Mouse (Mus musculus) lung, embryonic 16.5 days (tissue): ENCODE measurements at regions not wholly inside any gene's neighbourhood (a gene's known extent, or its start where the extent isn't known, plus 50 kb on each side); places are given as distances from the start of the nearest gene placed in this dataset.

ENCODE experiments used
- ATAC-seq: fragments of 200-750 bp; cut with Nextera tagmentation; 2 replicates; pipeline ENCODE4 v1.8.0; 2017; ENCODE audit warnings: low read depth, mild to moderate bottlenecking, moderate library complexity
- H3K27ac ChIP-seq: fragments of 300-500 bp; sonication (generic); 2 replicates; pipeline ENCODE4 v1.5.1; 2014; ENCODE audit warnings: mild to moderate bottlenecking, control low read depth, low read length
- H3K27me3 ChIP-seq: fragments of 300-500 bp; sonication (generic); 2 replicates; pipeline ENCODE4 v1.6.1; 2014; ENCODE audit warnings: low read depth, low read length, mixed read lengths; ENCODE audit not compliant: control insufficient read depth, insufficient read depth
- H3K36me3 ChIP-seq: fragments of 300-500 bp; sonication (generic); 2 replicates; pipeline ENCODE4 v1.6.1; 2014; ENCODE audit warnings: low read length; ENCODE audit not compliant: control insufficient read depth, insufficient read depth
- H3K4me1 ChIP-seq: fragments of 300-500 bp; sonication (generic); replicated peaks from 2 replicates; pipeline ENCODE4 v1.6.1; 2014; ENCODE audit warnings: low read length, mixed read lengths; ENCODE audit not compliant: control insufficient read depth, insufficient read depth
- H3K4me2 ChIP-seq: fragments of 300-500 bp; sonication (generic); 2 replicates; pipeline ENCODE4 v1.6.1; 2014; ENCODE audit warnings: low read depth, low read length, control low read depth
- H3K4me3 ChIP-seq: fragments of 300-500 bp; sonication (generic); 2 replicates; pipeline ENCODE4 v1.5.1; 2014; ENCODE audit warnings: mild to moderate bottlenecking, low read length, control low read depth
- H3K9ac ChIP-seq: fragments of 300-500 bp; sonication (generic); 2 replicates; pipeline ENCODE4 v1.6.1; 2014; ENCODE audit warnings: low read length, control low read depth
- H3K9me3 ChIP-seq: fragments of 300-500 bp; sonication (generic); 2 replicates; pipeline ENCODE4 v1.6.1; 2016; ENCODE audit warnings: low read length; ENCODE audit not compliant: control insufficient read depth
- WGBS: fragments of 180-500 bp; shearing (Covaris S2); extraction: QIAGEN DNeasy Blood & Tissue Kit; methylation state at CpG from one replicate; pipeline ENCODE4 v1.1.7; 2014; 5-methylcytosine and 5-hydroxymethylcytosine counted together

DNA sequence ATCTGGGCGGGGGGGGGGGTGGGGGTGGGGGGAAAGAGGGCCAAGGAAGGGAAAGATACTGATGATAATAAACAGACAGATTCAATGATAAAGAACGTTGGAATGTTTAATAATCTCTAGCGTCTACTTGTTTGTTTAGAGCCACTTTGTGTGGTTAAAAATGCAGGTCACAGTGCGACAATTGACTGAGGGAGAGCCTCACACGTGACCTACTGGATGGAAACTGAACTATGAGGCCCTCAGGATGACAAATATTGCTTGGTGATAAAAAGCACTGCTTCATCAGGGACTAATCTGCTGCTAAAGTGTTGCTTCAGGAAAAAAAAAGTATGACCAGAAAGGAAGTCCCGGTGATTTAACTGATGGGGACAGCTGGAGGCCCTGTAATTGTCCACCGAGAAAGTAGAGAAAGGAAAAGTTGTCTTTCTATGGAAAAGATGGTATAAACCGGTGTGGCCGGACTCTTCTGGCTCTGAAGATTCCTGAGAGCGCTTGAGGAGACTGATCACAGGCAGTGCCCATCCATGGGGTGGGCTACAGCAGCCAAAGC, 269.3 kb downstream of the Foxo1 start:
- no peak for ATAC-seq
- H3K4me3 ChIP-seq = no peak overlapping the region
- H3K27me3 ChIP-seq = no peaks in the 10 kb centered on the region; the same call in 1 of the 2 replicates
- H3K27ac ChIP-seq = no peak overlapping the region
- no peak overlapping the region for H3K4me2 ChIP-seq
- H3K9ac ChIP-seq = no peak overlapping the region
- H3K9me3 ChIP-seq = no peaks in the 10 kb centered on the region
- H3K4me1 ChIP-seq = no peaks in the 10 kb centered on the region; the same call in 1 of the 2 replicates
- H3K36me3 ChIP-seq = no peaks in the 10 kb centered on the region
- WGBS = 64% methylated on average over 10 of the region's 10 CpGs

DNA sequence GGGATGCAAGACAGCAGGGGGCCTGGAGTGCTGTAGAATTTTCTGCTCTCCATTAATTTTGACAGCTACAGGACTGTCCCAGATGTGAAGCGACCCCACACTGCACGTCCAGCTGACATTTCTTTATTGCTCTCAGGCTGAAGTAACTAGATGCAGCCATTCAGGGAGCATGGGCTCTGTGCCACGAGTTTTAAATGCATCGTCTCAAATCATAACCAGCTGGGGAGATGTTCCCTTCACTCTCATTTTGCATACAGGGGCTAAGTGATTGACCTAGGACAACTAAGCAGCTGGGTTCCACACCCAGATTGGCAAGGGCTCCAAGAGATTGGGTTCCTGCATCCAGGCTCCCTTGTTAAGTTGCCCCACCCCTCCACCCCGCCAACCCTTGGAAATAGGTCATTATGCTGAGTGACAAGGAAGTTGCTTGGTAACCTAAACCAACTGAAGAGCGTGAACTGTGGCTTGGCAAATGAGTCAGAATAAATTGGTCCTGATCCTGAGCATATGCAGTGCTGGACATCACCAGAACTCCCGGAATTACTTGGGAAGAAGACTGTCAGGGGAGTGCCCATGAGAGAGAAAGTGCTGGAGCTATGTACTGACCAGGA, 267.4 kb downstream of the Foxo1 start:
- Histone ChIP-seq H3K4me3 (no peak overlapping the region), H3K9me3 (no peaks in the 10 kb centered on the region), H3K27me3 (no peaks in the 10 kb centered on the region; the same call in 1 of the 2 replicates), H3K4me1 (no peaks in the 10 kb centered on the region; the same call in 1 of the 2 replicates), H3K27ac (no peak overlapping the region), H3K36me3 (no peaks in the 10 kb centered on the region), H3K4me2 (no peak overlapping the region), H3K9ac (no peak overlapping the region)
- WGBS = 48% methylated on average over 7 of the region's 7 CpGs
- ATAC-seq = peak; percentile 89

DNA sequence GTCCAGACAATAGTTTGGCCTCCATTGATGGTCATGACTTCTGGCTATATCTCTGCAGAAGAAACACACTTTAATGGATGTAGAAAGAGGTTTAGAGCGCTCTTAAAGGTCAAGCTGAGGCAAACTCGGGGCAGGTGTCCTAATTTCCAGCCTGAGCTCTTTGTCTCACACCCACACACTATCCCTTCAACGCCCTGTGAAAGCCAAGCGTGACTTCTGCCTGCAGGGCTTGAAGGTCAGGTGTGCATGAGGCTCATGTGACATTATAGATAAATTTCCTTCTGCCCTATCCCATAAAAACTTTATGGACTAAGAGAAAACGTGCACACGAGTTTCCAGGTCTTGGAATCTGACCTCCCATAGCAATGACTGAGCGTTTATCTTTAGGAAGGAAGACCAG, 266.0 kb downstream of the Foxo1 start:
- Histone ChIP-seq H3K27me3 (no peaks in the 10 kb centered on the region; the same call in 1 of the 2 replicates), H3K9me3 (no peaks in the 10 kb centered on the region), H3K27ac (no peak overlapping the region), H3K4me2 (no peak overlapping the region), H3K36me3 (no peaks in the 10 kb centered on the region), H3K4me1 (peaks cover 3% of the 10 kb centered on the region), H3K9ac (no peak overlapping the region), H3K4me3 (no peak overlapping the region)
- 72% methylated on average over 7 of the region's 7 CpGs for WGBS
- ATAC-seq = no peak

DNA sequence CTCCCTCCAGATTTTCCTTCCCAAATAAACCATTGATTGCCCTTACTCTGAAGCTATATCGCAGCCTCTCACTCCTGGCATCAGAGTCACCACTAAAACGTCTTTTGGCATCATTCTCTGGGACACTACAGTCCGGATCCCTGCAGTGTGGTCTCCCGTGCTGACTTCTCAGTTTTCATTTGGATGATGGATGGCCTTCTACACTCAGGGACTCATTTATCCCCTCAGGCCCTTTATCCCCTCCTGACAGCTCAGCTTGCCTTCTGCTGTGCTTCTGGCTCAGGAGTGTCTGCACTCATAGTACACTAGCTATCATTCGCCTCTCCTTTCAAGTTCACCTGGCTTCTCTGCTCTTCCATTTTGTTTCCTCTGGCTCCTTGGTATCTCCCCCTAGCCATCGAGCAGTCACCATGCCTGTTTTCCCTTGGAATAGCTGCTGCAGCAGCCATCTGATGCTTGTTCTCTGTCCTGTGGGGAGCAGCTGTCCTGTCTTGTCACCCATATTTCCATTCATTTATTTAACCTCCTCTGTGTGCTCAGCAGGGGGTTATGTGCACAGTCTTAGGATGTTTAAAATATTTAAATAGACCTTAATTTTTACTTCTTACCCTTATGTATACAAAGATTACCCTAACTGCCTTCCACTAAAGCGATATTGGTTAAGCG, 263.7 kb downstream of the Foxo1 start:
- no peaks in the 10 kb centered on the region for H3K9me3 ChIP-seq
- ATAC-seq = no peak
- no peaks in the 10 kb centered on the region; the same call in 1 of the 2 replicates for H3K27me3 ChIP-seq
- no peak overlapping the region for H3K4me2 ChIP-seq
- no peak overlapping the region for H3K9ac ChIP-seq
- no peaks in the 10 kb centered on the region for H3K36me3 ChIP-seq
- H3K27ac ChIP-seq = no peak overlapping the region
- H3K4me3 ChIP-seq = no peak overlapping the region
- 51% methylated on average over 8 of the region's 8 CpGs for WGBS
- peaks cover 8% of the 10 kb centered on the region for H3K4me1 ChIP-seq

- Histone ChIP-seq H3K27me3 (no peaks in the 10 kb centered on the region; the same call in 1 of the 2 replicates), H3K9me3 (no peaks in the 10 kb centered on the region), H3K4me1 (peaks cover 8% of the 10 kb centered on the region), H3K4me3 (no peak overlapping the region), H3K36me3 (no peaks in the 10 kb centered on the region), H3K4me2 (no peak overlapping the region), H3K27ac (no peak overlapping the region), H3K9ac (no peak overlapping the region)
- WGBS = 88% methylated on average over 7 of the region's 7 CpGs
- ATAC-seq = no peak
Measured at GRCm38 (mm10) chr3:52530406-52530970, 262.4 kb downstream of the Foxo1 start.

DNA sequence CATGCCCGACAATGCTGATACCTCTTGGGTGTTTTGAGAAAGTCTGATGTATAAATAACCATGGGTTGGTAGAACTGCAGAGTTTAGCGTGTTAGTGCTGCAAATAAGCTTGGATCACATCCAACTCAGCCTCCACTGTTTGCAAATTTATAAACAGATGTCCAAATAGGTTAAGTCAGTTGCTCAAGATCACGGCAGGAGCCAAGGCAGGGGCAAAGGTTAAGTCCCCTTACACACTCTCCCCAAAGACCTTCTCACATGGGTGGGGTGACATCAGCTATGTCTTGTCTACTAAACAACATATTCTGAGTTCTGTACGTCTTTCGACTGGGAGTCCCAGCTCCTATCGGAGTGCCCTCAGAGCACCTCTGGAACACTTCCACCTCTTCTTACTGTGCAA, 261.0 kb downstream of the Foxo1 start:
- 49% methylated on average over 6 of the region's 6 CpGs for WGBS
- Histone ChIP-seq H3K27ac (no peak overlapping the region), H3K4me1 (peaks cover 8% of the 10 kb centered on the region), H3K27me3 (no peaks in the 10 kb centered on the region; the same call in 1 of the 2 replicates), H3K9ac (no peak overlapping the region), H3K9me3 (no peaks in the 10 kb centered on the region), H3K4me3 (no peak overlapping the region), H3K36me3 (no peaks in the 10 kb centered on the region), H3K4me2 (no peak overlapping the region)
- no peak; the same call in 1 of the 2 replicates for ATAC-seq

GRCm38 (mm10) chr3:52528521-52528920, 260.4 kb downstream of the Foxo1 start:
- no peak overlapping the region for H3K4me3 ChIP-seq
- H3K27ac ChIP-seq = no peak overlapping the region
- ATAC-seq = no peak
- H3K9me3 ChIP-seq = no peaks in the 10 kb centered on the region
- no peaks in the 10 kb centered on the region; the same call in 1 of the 2 replicates for H3K27me3 ChIP-seq
- no peak overlapping the region for H3K4me2 ChIP-seq
- no peak overlapping the region for H3K9ac ChIP-seq
- H3K4me1 ChIP-seq = peaks cover 8% of the 10 kb centered on the region
- WGBS = 76% methylated on average over 7 of the region's 7 CpGs
- no peaks in the 10 kb centered on the region for H3K36me3 ChIP-seq

GRCm38 (mm10) chr3:52527781-52528180, 259.6 kb downstream of the Foxo1 start:
- no peak overlapping the region for H3K4me2 ChIP-seq
- no peaks in the 10 kb centered on the region for H3K36me3 ChIP-seq
- H3K27me3 ChIP-seq = no peaks in the 10 kb centered on the region; the same call in 1 of the 2 replicates
- no peak overlapping the region for H3K9ac ChIP-seq
- ATAC-seq = no peak
- H3K27ac ChIP-seq = no peak overlapping the region
- WGBS = 45% methylated on average over 3 of the region's 3 CpGs
- H3K9me3 ChIP-seq = no peaks in the 10 kb centered on the region
- H3K4me3 ChIP-seq = no peak overlapping the region
- peaks cover 8% of the 10 kb centered on the region for H3K4me1 ChIP-seq

DNA sequence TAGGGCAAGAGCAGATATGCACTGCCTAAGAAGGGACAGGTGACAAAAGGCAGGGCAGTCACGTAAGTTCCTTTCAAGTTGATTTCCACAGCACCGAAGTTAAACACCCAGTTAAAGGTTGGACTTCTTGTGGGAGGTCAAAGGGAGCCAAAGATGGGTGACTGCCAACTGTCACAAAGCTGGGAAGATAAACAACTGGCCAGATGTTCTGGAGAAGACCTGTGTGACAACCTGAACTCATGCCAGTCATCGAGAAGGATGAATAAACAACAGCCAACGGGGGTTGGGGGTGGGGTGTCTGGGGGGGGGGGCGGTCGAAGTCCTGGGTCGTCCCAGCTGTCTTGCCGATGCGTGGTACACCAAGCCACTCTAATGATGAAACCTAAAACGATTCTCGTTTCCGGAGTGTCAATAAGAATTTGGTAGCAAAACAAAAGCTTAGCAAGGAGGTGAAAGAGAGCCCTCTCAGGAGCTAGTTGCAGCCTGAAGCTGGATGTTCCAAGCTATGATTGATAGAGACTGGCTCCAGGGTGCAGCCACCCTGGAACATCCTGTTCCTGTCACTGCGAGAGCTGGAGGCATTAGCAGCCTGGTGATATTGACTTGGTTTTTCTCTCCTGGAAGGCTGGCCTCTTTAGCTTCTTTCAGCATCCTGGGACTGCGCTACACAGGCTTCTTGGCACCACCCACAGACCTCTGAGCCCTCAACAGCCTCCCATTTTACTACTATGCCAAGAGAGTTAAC, 259.0 kb downstream of the Foxo1 start:
- Histone ChIP-seq H3K9ac (no peak overlapping the region), H3K27me3 (no peaks in the 10 kb centered on the region), H3K9me3 (no peaks in the 10 kb centered on the region), H3K27ac (no peak overlapping the region), H3K4me2 (no peak overlapping the region), H3K36me3 (no peaks in the 10 kb centered on the region), H3K4me3 (no peak overlapping the region), H3K4me1 (peaks cover 8% of the 10 kb centered on the region)
- ATAC-seq = no peak
- 30% methylated on average over 14 of the region's 14 CpGs for WGBS
